Mouse (Mus musculus) left cerebral cortex, adult 2 months (tissue): ENCODE measurements around the gene Tbc1d19. TPM values are rescaled to one million over a fixed set of nuclear protein-coding genes. Genes with fewer than 3 reads are reported as not detected.
A peak's percentile ranks its signal among the peaks of the same experiment; 100 is the strongest.

Experiments
- DNase-seq, 2 experiments: peaks; one replicate each; pipeline ENCODE4 v3.0.0; 2021 to 2022; ENCODE audit warnings: low spot score in 2 of 2, mixed read lengths in 1 of 2; ENCODE audit errors: extremely low spot score in 1 of 2
- H3K27ac ChIP-seq: fragments of 200-600 bp; 2 replicates; pipeline ENCODE4 v1.8.1; 2022
- H3K4me3 ChIP-seq: fragments of 200-600 bp; 2 replicates; pipeline ENCODE4 v1.8.1; 2022
- CTCF ChIP-seq: fragments of 200-600 bp; IDR thresholded peaks from 2 replicates; pipeline ENCODE4 v1.8.1; 2022; ENCODE audit warnings: antibody characterized with exemption, mild to moderate bottlenecking, moderate library complexity
- intact Hi-C: fragments of 180-260 bp; cut with DNase I; formaldehyde crosslinking; loops from one replicate; pipeline ENCODE4 v1.15.1; 2025
- total RNA-seq, 2 experiments: library from RNA; stranded (reverse); gene quantifications; 2 replicates each; pipeline ENCODE4 v1.2.3; 2021

The Tbc1d19 gene
- total RNA-seq, 2 experiments from 2014 or later: 45.2 to 48.7 TPM

- TF ChIP-seq CTCF: no peak
- Histone ChIP-seq H3K27ac (no peak overlapping the region; the same call in 1 of the 2 replicates), H3K4me3 (no peak overlapping the region)
- intact Hi-C loops: no loop called here
- no peak for DNase-seq
Observed at GRCm38 (mm10) chr5:53941322-53942024, 132.1 kb downstream of the Tbc1d19 start.

GRCm38 (mm10) chr5:53942332-53942731 is 132.9 kb downstream of the Tbc1d19 start:
- no peak overlapping the region for H3K4me3 ChIP-seq
- no peak for TF ChIP-seq CTCF
- DNase-seq: no peak
- intact Hi-C loops: no loop called here
- peak overlapping the region; percentile 52; the same call in 1 of the 2 replicates for H3K27ac ChIP-seq

DNA sequence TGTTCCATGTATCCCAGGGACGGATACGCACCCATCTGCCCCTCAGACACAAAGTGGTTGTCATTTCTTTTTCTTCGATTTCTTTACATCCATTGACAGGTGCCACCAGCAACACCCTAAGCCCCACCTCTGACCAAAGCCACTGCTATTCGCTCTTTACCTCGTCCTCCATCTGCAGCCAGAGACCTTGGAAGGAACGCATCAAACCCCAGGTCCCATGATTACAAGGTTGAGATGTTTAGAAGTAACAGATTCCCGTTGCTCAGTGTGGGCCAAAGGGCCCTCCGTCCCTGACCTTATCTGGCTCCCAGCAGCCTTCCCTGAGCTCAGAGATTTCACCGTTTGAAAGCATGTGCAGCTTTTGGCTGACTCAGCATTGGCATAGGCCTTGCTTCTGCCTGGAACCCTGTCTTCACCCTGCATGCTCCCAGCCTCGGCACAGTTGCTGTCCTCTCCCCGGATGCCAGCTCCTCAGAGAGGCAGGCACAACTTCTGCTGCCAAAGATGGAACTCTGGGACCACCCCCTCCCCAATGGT is 134.0 kb downstream of the Tbc1d19 start:
- Histone ChIP-seq H3K4me3 (no peak overlapping the region), H3K27ac (no peak overlapping the region)
- no peak for TF ChIP-seq CTCF
- DNase-seq: no peak
- intact Hi-C loops: no loop called here

DNA sequence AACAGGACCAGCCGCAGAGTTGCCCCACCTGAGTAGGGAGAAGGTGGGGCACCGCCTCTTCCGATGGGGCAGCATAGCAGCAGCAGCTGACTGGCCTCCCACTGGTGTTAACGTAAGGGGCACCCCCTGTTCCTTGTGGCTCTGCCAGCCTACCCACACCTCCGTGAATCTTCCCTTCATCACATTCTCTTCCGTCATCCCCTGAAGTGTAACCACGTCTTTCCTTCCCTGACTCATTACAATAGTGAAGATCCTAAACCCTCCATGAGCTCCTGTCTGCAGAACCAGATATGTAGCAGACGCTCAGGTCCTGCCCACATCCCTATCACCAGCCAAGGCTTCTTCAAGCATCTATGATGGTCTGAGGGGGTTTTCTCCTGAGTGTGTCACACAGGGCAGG is 137.3 kb downstream of the Tbc1d19 start:
- H3K4me3 ChIP-seq: no peak overlapping the region
- no peak overlapping the region; the same call in 1 of the 2 replicates for H3K27ac ChIP-seq
- TF ChIP-seq CTCF: no peak
- no peak for DNase-seq
- intact Hi-C loops: loop anchor here (2.0 kb wide), 1 partner anchor 52 kb away; the partner anchor contains the start of gene Stim2

DNA sequence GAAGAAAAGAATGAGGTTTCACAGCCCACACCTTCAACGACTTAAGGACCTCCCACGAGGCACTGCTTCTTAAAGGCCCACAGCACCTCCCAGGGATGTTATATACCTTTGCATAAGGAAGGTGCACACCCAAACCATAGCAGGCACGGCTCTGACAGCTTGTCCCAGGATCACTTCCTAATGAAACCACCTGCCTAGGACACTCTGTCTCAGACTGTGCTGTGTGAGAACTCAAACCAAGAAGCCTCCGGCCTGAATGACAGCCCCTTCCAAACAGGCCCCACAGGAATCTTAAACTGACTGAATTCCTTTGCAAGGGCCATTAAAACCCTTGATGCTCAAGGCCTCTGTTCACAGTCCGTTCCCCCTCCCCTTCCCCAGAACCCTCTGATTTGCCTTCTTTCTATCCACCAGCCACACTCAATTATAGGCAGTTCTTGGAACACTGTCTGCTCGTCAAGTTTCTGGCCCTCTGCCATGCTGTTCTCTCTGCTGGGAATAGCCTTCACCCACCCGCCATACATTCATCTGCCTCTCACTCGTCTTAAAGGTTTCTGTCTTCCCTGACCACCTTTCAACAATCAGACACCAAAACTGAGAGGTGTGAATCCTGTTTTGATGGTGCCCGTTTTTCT is 138.3 kb downstream of the Tbc1d19 start:
- no peak for TF ChIP-seq CTCF
- intact Hi-C loops: loop anchor here (2.0 kb wide), 1 partner anchor 51 kb away; the partner anchor contains the start of gene Stim2
- peak; percentile 43 to 51 for DNase-seq
- Histone ChIP-seq H3K4me3 (no peak overlapping the region), H3K27ac (peak overlapping the region; percentile 53)

- peak overlapping the region; percentile 53 for H3K27ac ChIP-seq
- TF ChIP-seq CTCF: no peak
- intact Hi-C loops: no loop called here
- no peak for DNase-seq
- no peak overlapping the region for H3K4me3 ChIP-seq
Observed at GRCm38 (mm10) chr5:53948606-53949266, 139.3 kb downstream of the Tbc1d19 start.

- H3K27ac ChIP-seq: no peak overlapping the region
- DNase-seq: no peak
- no peak for TF ChIP-seq CTCF
- intact Hi-C loops: no loop called here
- H3K4me3 ChIP-seq: no peak overlapping the region
Observed at GRCm38 (mm10) chr5:53950189-53950588, 140.8 kb downstream of the Tbc1d19 start.

GRCm38 (mm10) chr5:53953216-53953615 is 143.8 kb downstream of the Tbc1d19 start:
- no peak for TF ChIP-seq CTCF
- no peak overlapping the region for H3K27ac ChIP-seq
- DNase-seq: no peak
- H3K4me3 ChIP-seq: no peak overlapping the region
- intact Hi-C loops: no loop called here

Other genes with a start within 250 kb of the Tbc1d19 start
- under 1 TPM in 1 of 2 experiments, not detected in 1; 0.23 TPM for gene Cckar, start 101.9 kb upstream of the Tbc1d19 start, total RNA-seq
- gene Stim2, start 188.9 kb downstream of the Tbc1d19 start, total RNA-seq: 10 to 100 TPM; 75.6 to 92.2 TPM